Mouse (Mus musculus) cerebellum, adult (tissue): ENCODE data around the gene Dlgap5.

Source experiments
- ATAC-seq: cut with Nextera tagmentation; 2 replicates; pipeline ENCODE4 v1.9.2; 2017; ENCODE audit warnings: mild to moderate bottlenecking, moderate library complexity, mixed read lengths; ENCODE audit not compliant: insufficient number of reproducible peaks, low FRiP score, low TSS enrichment

Gene Dlgap5

DNA sequence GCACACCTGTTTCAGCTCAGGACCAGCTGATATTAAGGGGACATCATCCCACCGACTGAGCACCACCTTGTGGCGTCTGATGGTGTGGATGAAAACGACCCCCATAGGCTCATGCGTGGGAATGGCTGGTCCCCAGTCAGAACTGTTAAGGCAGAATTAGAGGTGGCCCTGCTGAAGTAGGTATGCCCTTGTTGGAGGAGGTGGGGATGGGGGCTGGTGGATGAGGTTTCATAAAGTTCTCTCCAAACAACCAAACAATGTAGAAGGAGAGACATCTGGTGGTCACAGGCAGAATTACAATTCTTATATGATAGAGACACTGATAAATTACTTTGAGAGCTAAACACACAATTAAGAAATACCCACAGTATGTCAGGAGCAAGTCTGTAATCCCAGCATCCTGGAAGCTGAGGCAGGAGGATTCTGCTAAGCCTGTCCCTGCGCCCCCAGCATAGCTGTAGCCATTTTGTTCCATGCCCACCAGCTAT is 22.0 kb downstream of the Dlgap5 start:
- ATAC-seq, result peak; percentile 59

DNA sequence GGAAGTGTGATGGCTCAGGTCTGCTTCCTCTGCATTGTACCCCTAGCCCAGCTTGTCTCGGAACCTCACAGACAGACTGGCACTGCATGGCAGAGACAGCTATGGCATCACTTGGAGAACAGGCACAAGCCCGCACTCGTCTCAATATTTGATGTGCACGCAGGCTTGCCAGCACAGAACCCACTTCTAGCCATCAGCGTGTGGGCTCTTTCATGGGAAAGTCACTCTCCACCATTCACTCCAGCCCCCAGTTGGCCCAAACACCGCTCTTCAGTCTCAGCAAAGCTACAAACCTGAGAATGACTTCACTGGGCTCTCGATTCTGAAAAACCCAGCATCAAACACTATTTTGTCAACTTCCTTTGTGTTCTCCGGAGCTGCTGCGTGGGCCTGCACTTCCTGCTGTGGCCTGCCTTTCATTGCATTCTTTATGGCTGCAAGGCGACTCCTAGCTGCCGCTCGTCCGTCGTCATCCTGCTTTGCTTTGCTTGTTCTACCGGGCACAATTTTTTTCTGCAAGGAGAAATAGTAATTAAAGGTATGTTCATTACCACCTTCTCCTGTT is 22.7 kb downstream of the Dlgap5 start:
- ATAC-seq, result no peak

DNA sequence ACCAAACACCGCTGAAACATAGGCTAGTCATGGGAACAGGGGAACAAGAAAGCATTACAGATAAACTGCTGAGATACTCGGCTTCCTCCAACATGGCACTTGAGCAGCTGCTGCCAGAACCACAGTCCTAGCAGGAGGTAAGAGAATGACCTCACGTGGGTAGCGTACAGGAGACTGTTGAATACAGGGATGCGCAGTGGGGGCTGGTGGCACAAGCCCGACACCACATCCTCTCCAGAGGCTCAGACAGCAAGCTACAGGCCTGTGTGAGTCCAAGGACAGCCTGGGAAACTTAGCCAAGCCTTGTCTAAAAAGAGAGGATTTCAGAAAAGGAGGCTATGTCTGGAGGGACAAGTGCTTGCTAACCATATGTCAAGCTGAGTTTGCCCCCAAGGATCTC is 23.2 kb downstream of the Dlgap5 start:
- no peak for ATAC-seq

DNA sequence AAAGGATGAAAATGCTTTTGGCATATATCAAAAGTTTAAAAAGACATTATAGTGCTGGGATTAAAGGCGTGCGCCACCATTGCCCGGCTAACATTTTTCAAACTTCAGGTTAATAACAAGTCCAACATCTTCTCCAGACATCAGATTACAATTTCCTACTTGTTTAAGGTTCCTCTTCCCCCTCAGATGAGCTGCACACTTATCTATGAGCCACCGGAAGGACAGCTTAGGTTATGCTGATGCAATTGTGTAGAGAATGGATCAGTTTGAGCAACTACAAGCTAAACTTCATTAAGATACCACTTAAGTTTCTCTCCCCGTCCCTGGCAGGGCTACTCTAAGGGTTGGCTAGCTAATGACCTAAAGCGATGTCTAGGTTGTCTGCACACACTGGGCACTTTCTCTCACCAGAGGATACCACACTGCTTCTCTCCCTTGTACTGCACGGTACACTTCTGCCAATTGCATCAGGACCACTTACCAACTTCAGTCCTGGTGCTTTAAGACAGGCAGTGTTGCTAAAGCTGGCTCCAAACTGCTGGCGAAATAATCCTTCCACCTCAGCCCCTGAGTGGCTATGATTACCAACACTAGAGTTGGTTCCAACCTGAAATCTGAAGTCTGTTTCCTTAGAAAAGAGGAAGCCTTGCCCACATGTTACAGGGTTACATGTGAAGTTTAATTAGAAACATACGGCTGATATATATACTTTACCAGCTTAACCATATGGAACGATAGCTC is 24.7 kb downstream of the Dlgap5 start:
- ATAC-seq, result no peak

DNA sequence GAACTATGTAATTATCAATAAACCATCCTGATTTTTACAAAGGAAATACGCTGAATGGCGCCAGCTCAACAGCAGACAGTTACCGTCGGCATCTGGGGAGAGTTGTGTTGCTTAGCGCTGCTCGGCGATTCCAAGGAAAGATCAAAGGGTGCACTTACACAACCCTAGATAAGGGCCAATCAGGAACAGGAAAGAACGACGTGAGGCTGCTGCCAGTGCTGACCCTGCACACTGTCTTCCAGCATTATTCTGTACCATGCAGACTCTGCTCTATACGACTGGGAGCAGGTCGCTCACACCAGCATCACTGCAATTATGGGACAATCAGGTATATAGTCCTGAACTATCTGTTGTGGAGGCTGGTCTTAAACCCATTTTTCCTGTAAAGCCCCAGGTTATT is 32.1 kb downstream of the Dlgap5 start:
- no peak for ATAC-seq

DNA sequence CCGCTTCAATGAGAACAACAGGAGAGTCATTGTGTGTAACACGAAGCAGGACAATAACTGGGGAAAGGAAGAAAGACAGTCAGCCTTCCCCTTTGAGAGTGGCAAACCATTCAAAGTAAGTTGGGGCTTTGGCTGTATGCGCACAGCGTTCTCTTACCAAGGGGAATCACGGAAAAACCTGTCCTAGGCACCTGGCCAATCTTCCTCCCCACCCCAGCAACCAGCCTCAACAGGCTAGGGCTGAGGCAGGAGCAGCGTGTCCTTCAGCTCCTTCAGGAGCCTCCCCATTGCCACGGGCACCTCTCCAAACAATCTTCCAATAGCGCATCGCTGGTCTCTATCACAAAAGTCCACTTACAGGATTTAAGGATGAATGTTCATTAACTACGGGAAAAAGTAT is 33.6 kb downstream of the Dlgap5 start:
- no peak for ATAC-seq

DNA sequence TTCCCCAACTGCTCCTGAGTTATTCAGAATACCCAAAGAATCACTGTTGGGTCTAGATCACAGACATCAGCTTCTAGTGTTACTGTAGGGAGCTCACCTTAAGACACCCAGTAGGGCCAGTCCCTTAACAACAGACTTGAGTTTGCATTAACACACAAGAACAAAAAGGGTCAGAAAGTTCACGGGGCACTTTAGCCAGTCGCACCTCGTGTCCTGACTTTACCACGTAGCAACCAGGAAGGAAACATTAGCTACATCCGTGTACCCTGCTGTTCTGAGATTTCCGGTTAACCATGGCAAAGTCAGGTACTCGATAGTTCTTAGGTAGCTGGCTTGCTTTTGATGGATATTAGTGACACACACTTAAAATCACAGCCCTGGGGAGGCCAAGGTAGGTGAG is 34.3 kb downstream of the Dlgap5 start:
- no peak for ATAC-seq

DNA sequence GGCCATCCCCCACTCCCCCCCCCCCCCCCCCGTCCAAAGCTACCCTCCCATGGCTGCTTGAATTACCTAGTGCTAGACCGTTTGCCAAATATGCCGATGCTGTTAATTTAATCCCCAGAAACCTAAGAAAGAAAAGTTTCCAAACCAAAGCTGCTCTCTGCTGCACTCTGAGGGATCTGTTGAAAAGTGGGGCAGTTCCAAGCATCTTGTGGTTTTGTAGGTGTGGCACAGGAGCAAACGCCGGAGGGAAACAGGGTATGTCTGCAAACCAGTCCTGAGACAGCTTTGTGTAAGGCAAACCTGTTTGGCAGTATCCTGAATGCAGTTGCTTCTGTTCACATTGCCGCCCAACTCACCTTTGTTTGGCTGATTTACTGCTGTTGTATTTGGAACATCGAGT is 39.9 kb downstream of the Dlgap5 start:
- no peak for ATAC-seq

DNA sequence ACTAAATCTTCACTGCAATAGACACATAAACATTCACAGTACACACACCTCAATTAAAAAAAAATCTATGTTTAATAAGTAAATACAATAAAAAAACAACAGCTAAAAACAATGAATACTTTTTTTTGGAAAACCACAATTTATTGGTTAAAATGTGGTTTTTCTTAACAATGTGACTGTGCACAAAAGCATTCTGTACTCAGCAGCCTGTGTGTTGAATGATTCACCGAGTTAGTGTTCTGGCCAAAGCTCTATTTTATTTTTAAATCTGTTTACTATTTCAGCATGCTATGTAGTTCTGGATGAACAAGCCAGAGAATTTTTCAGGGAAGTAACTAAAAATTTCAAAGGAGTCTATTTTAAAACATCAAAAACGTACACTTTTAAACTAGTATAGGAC is 41.7 kb downstream of the Dlgap5 start:
- no peak for ATAC-seq

DNA sequence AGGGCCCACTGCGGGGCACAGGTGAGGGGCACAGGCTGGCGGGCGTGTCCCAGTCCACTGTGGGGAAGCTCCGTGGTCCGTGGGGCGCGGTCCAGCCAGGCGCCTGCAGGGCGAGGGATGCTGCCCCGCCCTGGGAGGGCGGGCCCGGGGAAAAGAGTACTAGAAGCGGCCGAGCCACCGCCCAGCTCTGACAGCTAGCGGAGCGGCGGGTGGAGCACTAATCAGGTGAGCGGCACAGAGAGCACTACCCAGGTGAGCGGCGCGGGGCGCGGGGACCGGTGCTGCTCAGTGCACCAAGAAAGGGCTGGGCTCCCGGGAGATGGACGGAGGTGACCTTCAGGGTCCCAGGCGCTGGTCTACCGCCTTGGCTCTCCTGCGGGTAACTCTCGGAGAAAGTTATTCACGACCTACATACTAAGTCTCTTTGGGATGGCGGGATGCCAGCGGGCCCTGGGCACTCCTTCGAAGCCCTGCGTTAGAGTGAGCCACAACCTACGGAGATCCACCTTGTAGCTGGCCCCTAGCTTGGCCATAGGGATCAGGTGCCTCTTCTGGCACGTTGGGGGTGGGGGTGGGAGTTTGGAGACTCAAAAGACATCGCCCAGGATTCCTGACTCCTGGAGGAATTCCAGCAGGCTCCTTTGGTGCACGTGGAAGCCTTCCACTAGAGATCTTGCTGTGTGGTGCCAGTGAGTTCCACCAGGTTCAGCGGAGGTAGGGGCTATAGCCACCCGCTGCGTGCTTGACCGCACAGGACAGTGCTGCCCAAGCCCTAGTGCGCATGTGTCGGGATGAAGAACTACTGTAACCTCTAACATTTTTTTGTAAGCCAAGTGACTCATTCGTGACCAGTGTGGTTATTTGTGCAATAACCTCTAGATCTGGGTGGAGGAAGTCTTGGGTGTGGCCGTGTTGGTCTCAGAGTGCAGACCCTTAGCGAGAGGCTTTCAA is 44.2 kb downstream of the Dlgap5 start:
- 0 out of 2 replicates have a peak, but pooled peaks have one; percentile 31 for ATAC-seq

DNA sequence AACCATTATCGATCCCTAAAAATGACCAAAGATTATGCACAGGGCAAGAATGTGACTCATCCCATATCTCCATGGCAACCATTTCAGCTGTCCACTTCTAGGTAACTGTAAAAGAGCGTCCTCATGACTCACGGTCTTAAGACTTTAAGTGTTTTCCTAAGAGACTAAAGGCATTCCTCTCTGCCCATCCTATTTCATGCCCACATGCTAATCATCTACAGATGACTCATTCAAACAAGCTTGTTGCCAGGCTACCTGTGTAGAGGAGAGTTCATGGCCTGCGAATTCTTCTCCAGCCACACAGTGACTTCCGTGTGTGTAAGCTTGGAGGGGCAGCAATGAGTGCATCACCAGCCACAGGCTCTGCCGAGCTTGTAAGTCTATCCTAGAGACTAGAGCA is 46.5 kb downstream of the Dlgap5 start:
- no peak for ATAC-seq

DNA sequence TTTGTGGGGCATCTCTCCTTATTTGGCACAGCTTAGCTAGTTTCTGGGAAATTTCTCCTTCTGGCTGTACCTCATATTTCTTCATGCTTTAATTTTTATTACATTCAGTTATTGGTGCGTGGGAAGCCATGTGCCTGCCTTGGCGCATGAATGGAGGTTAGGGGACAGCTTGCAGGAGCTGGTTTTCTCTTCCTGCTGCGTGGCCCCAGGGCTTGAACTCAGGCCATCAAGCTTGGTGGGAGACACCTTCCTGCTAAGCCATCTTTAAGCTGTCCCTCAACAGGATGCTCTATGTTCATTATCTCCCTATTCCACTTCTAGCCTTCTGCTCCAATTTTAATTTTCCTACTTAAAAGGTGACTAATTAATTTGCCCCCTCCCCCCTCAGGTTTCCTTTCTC is 47.4 kb downstream of the Dlgap5 start:
- ATAC-seq, result no peak

DNA sequence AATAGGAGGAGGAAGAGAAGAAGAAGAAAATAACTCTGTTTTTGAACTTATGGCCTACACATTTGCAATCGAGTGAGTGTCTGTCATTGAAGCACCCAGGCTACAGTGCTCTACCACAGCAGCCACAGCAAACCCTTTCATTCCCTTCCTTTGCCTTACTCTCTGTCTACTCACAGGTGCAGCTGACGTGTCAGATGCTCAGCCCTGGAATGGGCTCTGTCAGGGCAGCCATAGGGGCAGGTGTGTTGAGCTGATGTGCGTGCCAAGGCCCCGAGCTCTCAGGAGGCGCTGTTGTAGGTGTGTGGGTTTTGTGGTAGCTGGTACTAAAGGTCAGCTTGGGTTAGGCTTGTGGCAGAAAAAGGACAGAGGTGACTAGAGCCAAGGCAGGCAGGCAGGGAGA is 48.5 kb downstream of the Dlgap5 start:
- no peak for ATAC-seq

DNA sequence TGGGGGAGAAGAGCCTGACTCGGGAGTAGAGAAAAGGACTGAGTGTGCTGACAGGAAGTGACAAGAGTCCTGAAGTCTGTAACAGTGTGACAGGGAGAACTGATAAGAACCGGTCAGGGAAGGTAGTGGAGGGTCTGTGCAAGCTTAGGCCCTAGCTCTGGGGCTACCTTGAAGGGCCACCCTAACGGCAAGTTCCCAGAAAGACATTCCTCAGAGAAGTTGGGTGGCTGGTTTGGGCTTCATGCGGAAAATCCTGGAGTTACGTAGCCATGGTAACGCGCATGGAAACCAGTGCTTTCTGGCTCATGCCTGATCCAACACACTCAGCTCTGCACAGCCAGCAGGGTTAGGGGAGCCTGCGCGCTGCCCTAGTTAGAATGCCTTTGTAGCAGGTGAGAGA is 50.7 kb downstream of the Dlgap5 start, which contains the start of gene Lgals3:
Lgals3 (plus strand) TSS at position 291 of the 400 bp plus-strand sequence.
- 0 out of 2 replicates have a peak, but pooled peaks have one; percentile 42 for ATAC-seq

DNA sequence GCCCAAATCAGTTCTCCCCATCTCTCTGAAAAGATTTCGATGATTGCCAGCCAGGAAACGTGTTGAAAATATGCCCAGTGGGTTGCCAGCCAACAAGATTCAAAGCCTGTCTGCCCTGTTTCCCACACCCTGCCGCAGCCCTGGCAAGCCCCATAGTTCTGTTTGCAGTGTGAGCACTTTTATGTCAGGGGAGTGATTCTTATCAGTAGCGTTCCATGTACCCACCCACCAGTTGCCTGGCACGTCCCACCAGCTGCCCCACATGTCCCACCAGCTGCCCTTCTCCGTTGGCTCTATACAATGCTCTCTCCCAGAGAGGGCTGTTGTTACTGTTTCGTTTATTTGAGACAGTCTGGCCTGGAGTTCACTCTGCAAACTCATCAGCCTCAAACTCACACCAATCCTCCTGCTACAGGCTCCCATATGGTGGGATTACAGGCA is 51.3 kb downstream of the Dlgap5 start:
- ATAC-seq, result no peak

DNA sequence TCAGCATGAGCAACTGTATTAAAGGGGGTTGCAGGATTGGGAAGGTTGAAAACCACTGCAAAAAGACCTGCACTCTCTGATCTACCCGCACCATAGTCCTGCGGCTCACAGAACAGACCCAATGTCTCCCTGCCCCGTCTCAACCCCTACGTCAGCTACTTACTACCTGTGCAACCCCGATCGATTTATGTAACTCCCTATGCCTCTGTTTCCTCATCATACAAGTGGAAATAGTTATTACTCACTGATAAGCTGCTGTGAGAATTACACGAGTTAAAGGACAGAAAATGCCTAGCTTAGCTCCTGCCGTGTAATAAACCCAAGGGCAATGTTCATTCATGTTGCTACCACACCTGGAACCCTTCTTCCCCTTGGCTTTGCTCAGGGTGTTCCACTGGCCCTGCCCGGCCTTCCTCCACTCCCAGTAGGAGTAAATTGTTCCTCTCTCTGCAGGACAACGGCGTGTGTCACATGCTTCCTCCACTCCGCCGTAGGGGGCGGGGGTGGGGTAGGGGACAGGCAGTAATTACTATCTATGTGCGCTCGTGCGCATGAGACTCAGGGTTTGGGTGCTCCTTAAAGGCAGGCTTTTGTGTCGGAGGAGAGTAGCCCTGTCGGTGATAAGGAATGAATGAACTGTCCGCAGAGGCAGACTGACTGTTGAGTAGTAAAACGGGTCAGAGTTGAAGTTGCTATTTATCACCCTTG is 53.3 kb downstream of the Dlgap5 start:
- ATAC-seq, result no peak

DNA sequence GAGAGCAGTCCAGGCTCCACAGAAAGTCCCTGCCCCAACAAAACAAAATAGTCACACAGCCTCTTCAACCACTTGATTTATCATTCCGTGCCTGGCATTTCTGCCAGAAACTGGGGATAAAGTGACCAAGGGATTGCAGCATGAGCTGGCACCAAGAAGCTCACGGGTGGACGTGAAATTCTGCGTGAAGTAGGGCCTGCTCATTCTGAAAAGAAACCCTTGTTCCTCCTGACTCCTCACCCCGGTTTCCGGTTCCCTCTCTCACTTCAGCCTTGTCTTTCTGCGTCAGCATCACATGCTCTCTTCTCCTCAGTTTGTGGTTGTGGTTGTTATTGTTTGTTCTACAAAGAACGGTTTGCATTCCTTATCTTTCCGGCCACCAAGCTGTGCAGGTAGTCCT is 56.3 kb downstream of the Dlgap5 start:
- no peak for ATAC-seq

DNA sequence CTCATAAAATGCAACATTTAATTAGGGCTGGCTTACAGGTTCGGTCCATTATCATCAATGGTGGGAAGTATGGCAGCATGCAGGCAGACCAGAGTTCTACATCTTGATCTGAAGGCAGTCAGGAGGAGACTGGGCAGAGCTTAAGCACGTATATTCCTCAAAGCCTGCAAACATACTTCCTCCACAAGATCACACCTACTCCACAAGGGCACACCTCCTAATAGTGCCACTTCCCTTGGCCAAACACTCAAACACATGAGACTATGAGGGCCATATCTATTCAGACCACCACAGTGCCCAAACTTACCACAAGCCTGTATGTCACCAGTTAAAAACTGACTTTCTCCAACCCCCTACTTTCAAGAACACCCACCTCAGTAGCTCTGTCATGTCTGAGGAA is 56.8 kb downstream of the Dlgap5 start:
- ATAC-seq, result no peak

DNA sequence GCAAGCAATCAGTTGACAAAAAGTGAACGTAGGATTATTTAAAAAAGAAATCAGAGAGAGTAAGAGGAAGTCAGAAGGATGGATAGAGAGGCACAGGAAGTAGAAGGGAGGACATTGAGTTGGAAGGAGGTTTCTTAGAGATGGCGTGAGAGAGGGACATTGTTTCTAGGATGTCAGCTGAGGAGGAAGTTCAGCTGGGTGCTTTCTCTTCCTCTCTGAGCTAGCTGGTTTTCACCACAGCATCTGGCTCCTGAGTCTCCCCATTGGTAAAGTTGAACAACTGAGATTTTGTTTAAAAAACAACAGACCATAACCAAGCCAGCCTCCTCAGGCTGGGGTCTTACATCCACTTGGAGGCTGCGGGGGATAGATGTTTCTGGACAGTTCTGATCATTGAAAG is 58.6 kb downstream of the Dlgap5 start:
- ATAC-seq, result no peak

DNA sequence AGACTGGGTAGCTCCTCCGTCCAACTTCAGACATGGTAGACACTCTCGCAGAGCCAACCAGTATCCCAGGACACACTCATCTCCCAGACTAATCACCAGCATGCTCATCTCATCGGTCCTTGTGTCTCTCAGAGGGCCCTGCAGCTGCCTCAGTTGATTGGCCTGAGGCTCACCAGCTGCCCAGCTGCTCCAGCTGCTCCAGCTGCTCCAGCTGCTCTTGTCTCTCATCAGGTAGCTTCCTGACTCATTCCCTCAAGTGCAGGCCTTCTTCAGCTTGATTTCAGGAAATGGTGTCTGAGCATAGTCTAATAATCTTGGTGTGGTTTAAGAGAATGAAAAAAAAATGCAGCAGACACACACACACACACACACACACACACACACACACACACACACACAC is 61.6 kb downstream of the Dlgap5 start:
- no peak for ATAC-seq
